Mouse (Mus musculus): ENCODE data around the gene Borcs5. TPM values are rescaled to one million over a fixed set of nuclear protein-coding genes. Genes with fewer than 3 reads are reported as not detected.

The Borcs5 gene
- total RNA-seq, 2 experiments from 2014 or later: 9.1 to 10.3 TPM

GRCm38 (mm10) chr6:134703053-134703690 is 63.9 kb downstream of the Borcs5 start:
- intact Hi-C loops (cut with DNase I): no loop called here
- no peak for DNase-seq (ENCODE audit: low spot score)

GRCm38 (mm10) chr6:134706467-134706866 is 67.2 kb downstream of the Borcs5 start:
- intact Hi-C loops (cut with DNase I): no loop called here
- no peak for DNase-seq (ENCODE audit: low spot score)

- DNase-seq (ENCODE audit: low spot score): no peak
- intact Hi-C loops (cut with DNase I): no loop called here
Observed at GRCm38 (mm10) chr6:134710020-134710419, 70.7 kb downstream of the Borcs5 start.

GRCm38 (mm10) chr6:134713321-134713720 is 74.0 kb downstream of the Borcs5 start:
- no peak for DNase-seq (ENCODE audit: low spot score)
- intact Hi-C loops (cut with DNase I): no loop called here

GRCm38 (mm10) chr6:134713897-134714296 is 74.6 kb downstream of the Borcs5 start:
- DNase-seq (ENCODE audit: low spot score): no peak
- intact Hi-C loops (cut with DNase I): no loop called here

- intact Hi-C loops (cut with DNase I): no loop called here
- DNase-seq (ENCODE audit: low spot score): no peak
Observed at GRCm38 (mm10) chr6:134716168-134716587, 76.9 kb downstream of the Borcs5 start.

- no peak for DNase-seq (ENCODE audit: low spot score)
- intact Hi-C loops (cut with DNase I): no loop called here
Observed at GRCm38 (mm10) chr6:134717886-134718667, 78.8 kb downstream of the Borcs5 start.

- DNase-seq (ENCODE audit: low spot score): no peak
- intact Hi-C loops (cut with DNase I): no loop called here
Observed at GRCm38 (mm10) chr6:134718668-134719065, 79.4 kb downstream of the Borcs5 start.

- DNase-seq (ENCODE audit: low spot score): no peak
- intact Hi-C loops (cut with DNase I): no loop called here
Observed at GRCm38 (mm10) chr6:134719156-134719555, 79.8 kb downstream of the Borcs5 start.

- intact Hi-C loops (cut with DNase I): loop anchor here (5.0 kb wide), 1 partner anchor 37 kb away; no protein-coding TSS in a partner anchor
- no peak for DNase-seq (ENCODE audit: low spot score)
Observed at GRCm38 (mm10) chr6:134720150-134720549, 80.8 kb downstream of the Borcs5 start.

- DNase-seq (ENCODE audit: low spot score): no peak
- intact Hi-C loops (cut with DNase I): loop anchor here (5.0 kb wide), 1 partner anchor 36 kb away; no protein-coding TSS in a partner anchor
Observed at GRCm38 (mm10) chr6:134721729-134722269, 82.5 kb downstream of the Borcs5 start.

GRCm38 (mm10) chr6:134722906-134723305 is 83.6 kb downstream of the Borcs5 start:
- no peak for DNase-seq (ENCODE audit: low spot score)
- intact Hi-C loops (cut with DNase I): loop anchor here (5.0 kb wide), 1 partner anchor 34 kb away; no protein-coding TSS in a partner anchor

GRCm38 (mm10) chr6:134723326-134723725 is 84.0 kb downstream of the Borcs5 start:
- no peak for DNase-seq (ENCODE audit: low spot score)
- intact Hi-C loops (cut with DNase I): loop anchor here (5.0 kb wide), 1 partner anchor 34 kb away; no protein-coding TSS in a partner anchor

GRCm38 (mm10) chr6:134723833-134724553 is 84.7 kb downstream of the Borcs5 start:
- intact Hi-C loops (cut with DNase I): loop anchor here (5.0 kb wide), 1 partner anchor 33 kb away; no protein-coding TSS in a partner anchor
- no peak for DNase-seq (ENCODE audit: low spot score)

GRCm38 (mm10) chr6:134725406-134725805 is 86.1 kb downstream of the Borcs5 start:
- DNase-seq (ENCODE audit: low spot score): no peak
- intact Hi-C loops (cut with DNase I): no loop called here

- intact Hi-C loops (cut with DNase I): no loop called here
- no peak for DNase-seq (ENCODE audit: low spot score)
Observed at GRCm38 (mm10) chr6:134730978-134731377, 91.7 kb downstream of the Borcs5 start.

GRCm38 (mm10) chr6:134732813-134733212 is 93.5 kb downstream of the Borcs5 start:
- no peak for DNase-seq (ENCODE audit: low spot score)
- intact Hi-C loops (cut with DNase I): no loop called here

GRCm38 (mm10) chr6:134733800-134734221 is 94.5 kb downstream of the Borcs5 start:
- intact Hi-C loops (cut with DNase I): no loop called here
- DNase-seq (ENCODE audit: low spot score): no peak

- DNase-seq (ENCODE audit: low spot score): no peak
- intact Hi-C loops (cut with DNase I): no loop called here
Observed at GRCm38 (mm10) chr6:134736853-134737252, 97.5 kb downstream of the Borcs5 start.

- DNase-seq (ENCODE audit: low spot score): no peak
- intact Hi-C loops (cut with DNase I): no loop called here
Observed at GRCm38 (mm10) chr6:134743568-134743967, 104.3 kb downstream of the Borcs5 start.
